Mouse (Mus musculus): ENCODE measurements around the gene Gm6583. TPM values are rescaled to one million over a fixed set of nuclear protein-coding genes. Genes with fewer than 3 reads are reported as not detected.

Gene Gm6583
- polyA plus RNA-seq, 1 experiment from 2014 or later = 0.42 TPM

DNA sequence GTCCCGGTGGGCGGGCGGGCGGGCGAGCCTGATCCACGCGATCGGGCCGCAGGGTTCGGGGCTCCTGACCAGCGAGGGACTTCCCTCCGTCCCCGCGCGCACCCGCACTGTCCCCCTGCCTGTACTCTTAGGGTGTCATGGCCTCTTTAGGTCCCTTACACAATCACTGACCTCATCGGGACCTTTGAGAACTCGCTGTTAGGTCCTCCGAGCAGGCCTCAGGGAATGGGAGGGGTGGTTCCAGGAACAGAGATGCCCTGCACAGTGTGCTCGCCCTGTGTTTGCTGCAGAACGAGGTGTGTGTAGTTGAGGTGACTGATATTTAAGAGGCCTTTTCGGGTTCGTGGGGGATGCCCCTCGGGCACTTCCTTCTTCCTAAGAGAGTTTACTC, 12.6 kb downstream of the Gm6583 start:
- Histone ChIP-seq H3K4me1 (ENCODE audit: control insufficient read depth, insufficient read depth, low read length) (peaks cover 13% of the 10 kb centered on the region), H3K4me3 (ENCODE audit: low read depth, low read length) (peak overlapping the region; percentile 73), H3K9ac (replicated peaks; ENCODE audit: low read depth, low read length) (peak overlapping the region; percentile 74), H3K27me3 (ENCODE audit: control insufficient read depth, insufficient read depth, low read length) (no peaks in the 10 kb centered on the region), H3K4me2 (replicated peaks; ENCODE audit: low read depth, low read length) (peak overlapping the region; percentile 73), H3K9me3 (ENCODE audit: control insufficient read depth, low read depth, low read length) (no peaks in the 10 kb centered on the region), H3K36me3 (ENCODE audit: control insufficient read depth, insufficient read depth, low read length) (peaks cover 11% of the 10 kb centered on the region), H3K27ac (ENCODE audit: low read length) (0 out of 2 replicates have a peak overlapping the region, but pooled peaks have one; percentile 10)
- 0% methylated on average over 21 of the region's 24 CpGs for WGBS
- ATAC-seq (ENCODE audit: insufficient number of reproducible peaks, insufficient read depth, low FRiP score, low read depth) = peak; percentile 48; the same call in 1 of the 2 replicates

DNA sequence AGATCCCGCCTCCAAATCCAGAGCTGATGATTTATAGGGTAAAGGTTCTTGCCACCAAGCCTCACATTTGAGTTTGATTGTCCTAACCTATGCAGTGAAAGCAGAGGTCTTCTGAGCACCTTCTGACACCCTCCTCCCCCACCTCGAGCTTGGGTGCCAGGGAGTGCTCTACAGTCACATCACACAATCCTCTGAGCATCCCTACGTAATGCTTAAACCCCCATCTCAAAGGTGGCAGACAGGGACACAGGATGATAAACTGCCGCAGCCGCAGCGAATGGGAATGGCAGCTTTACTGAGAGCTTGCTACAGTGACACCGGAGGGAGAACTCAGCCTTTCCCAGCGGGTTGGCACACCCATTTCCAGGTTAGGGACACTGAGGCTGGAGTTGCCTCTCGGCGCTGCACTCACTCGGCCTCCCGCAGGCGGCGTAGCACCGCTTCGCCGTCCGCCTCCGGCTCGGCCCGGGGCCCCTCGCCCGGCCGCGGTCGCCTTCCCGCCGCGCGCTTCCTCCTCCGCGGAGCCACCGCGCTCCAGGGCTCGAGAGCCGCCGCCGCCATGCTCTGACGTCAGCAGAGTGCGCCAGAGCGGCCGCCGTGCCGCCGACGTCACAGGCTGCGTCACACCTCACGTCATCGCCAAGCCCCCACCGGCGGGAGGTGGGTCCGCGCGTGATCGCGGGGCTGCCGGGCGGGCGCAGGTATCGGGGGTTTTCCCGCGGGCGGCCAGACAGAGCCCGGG, 13.2 kb downstream of the Gm6583 start, which contains the start of the genes Srrd and Hps4:
Srrd (minus strand) TSS at position 578 of the 742 bp plus-strand sequence.
Hps4 (plus strand) TSS at position 621 of the 742 bp plus-strand sequence.
- peak; percentile 64; the same call in 1 of the 2 replicates for ATAC-seq (ENCODE audit: insufficient number of reproducible peaks, insufficient read depth, low FRiP score, low read depth)
- Histone ChIP-seq H3K9me3 (ENCODE audit: control insufficient read depth, low read depth, low read length) (no peaks in the 10 kb centered on the region), H3K4me3 (ENCODE audit: low read depth, low read length) (peak within 1 kb of the TSS; percentile 73), H3K27me3 (ENCODE audit: control insufficient read depth, insufficient read depth, low read length) (no peaks in the 10 kb centered on the region), H3K36me3 (ENCODE audit: control insufficient read depth, insufficient read depth, low read length) (peaks cover 15% of the 10 kb centered on the region), H3K27ac (ENCODE audit: low read length) (0 out of 2 replicates have a peak within 1 kb of the TSS, but pooled peaks have one; percentile 10), H3K9ac (replicated peaks; ENCODE audit: low read depth, low read length) (peak within 1 kb of the TSS; percentile 74), H3K4me1 (ENCODE audit: control insufficient read depth, insufficient read depth, low read length) (peaks cover 13% of the 10 kb centered on the region), H3K4me2 (replicated peaks; ENCODE audit: low read depth, low read length) (peak within 1 kb of the TSS; percentile 73)
- 2% methylated on average over 55 of the region's 64 CpGs for WGBS

GRCm38 (mm10) chr5:112339215-112339614, 16.6 kb downstream of the Gm6583 start:
- no peak overlapping the region for H3K4me3 ChIP-seq (ENCODE audit: low read depth, low read length)
- H3K9ac ChIP-seq (replicated peaks; ENCODE audit: low read depth, low read length) = no peak overlapping the region
- peaks cover 49% of the 10 kb centered on the region for H3K36me3 ChIP-seq (ENCODE audit: control insufficient read depth, insufficient read depth, low read length)
- peaks cover 13% of the 10 kb centered on the region for H3K4me1 ChIP-seq (ENCODE audit: control insufficient read depth, insufficient read depth, low read length)
- H3K27me3 ChIP-seq (ENCODE audit: control insufficient read depth, insufficient read depth, low read length) = no peaks in the 10 kb centered on the region
- no peak overlapping the region for H3K27ac ChIP-seq (ENCODE audit: low read length)
- no peak for ATAC-seq (ENCODE audit: insufficient number of reproducible peaks, insufficient read depth, low FRiP score, low read depth)
- no peaks in the 10 kb centered on the region for H3K9me3 ChIP-seq (ENCODE audit: control insufficient read depth, low read depth, low read length)
- 71% methylated on average over 7 of the region's 7 CpGs for WGBS
- H3K4me2 ChIP-seq (replicated peaks; ENCODE audit: low read depth, low read length) = no peak overlapping the region

DNA sequence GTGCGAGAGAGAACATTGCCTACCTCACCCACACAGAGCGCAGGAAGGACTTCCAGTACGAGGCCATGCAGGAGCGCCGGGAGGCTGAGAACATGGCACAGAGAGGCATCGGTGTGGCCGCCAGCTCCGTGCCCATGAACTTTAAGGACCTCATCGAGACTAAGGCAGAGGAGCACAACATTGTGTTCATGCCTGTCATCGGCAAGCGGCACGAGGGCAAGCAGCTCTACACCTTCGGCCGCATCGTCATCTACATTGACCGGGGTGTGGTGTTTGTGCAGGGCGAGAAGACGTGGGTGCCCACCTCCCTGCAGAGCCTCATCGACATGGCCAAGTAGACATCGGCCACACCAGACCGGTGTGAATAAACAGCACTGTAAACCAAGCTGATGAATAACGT, 18.8 kb downstream of the Gm6583 start:
- H3K36me3 ChIP-seq (ENCODE audit: control insufficient read depth, insufficient read depth, low read length) = peaks cover 69% of the 10 kb centered on the region

DNA sequence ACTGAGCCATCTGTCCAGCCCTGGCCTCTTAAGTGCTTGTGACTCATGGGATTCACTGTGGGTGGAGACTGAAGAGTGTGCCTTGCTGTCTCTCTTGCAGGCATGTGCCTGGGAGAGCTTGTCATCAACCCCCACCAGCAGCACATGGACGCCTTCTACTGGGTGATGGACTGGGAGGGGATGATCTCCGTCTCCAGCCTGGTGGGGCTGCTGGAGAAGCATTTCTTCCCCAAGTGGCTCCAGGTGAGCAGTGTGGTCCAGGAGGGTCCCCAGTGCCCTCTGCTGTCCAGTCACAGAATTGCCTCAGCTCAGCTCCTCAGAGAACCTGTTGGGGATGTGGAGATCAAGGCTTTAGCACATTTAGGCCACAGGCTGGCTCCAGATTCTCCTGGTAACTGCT, 20.4 kb downstream of the Gm6583 start:
- Histone ChIP-seq H3K36me3 (ENCODE audit: control insufficient read depth, insufficient read depth, low read length) (peaks cover 85% of the 10 kb centered on the region), H3K4me2 (replicated peaks; ENCODE audit: low read depth, low read length) (no peak overlapping the region), H3K4me3 (ENCODE audit: low read depth, low read length) (no peak overlapping the region), H3K9me3 (ENCODE audit: control insufficient read depth, low read depth, low read length) (no peaks in the 10 kb centered on the region), H3K4me1 (ENCODE audit: control insufficient read depth, insufficient read depth, low read length) (no peaks in the 10 kb centered on the region), H3K27ac (ENCODE audit: low read length) (no peak overlapping the region), H3K27me3 (ENCODE audit: control insufficient read depth, insufficient read depth, low read length) (no peaks in the 10 kb centered on the region), H3K9ac (replicated peaks; ENCODE audit: low read depth, low read length) (no peak overlapping the region)
- 0 out of 2 replicates have a peak, but pooled peaks have one; percentile 15 for ATAC-seq (ENCODE audit: insufficient number of reproducible peaks, insufficient read depth, low FRiP score, low read depth)
- 26% methylated on average over 2 of the region's 2 CpGs for WGBS

More for the DNA sequence above, 18.8 kb downstream of the Gm6583 start:
- Histone ChIP-seq H3K9ac (replicated peaks; ENCODE audit: low read depth, low read length) (no peak overlapping the region), H3K27me3 (ENCODE audit: control insufficient read depth, insufficient read depth, low read length) (no peaks in the 10 kb centered on the region), H3K4me2 (replicated peaks; ENCODE audit: low read depth, low read length) (no peak overlapping the region), H3K4me1 (ENCODE audit: control insufficient read depth, insufficient read depth, low read length) (peaks cover under 1% of the 10 kb centered on the region; the same call in 1 of the 2 replicates), H3K27ac (ENCODE audit: low read length) (no peak overlapping the region), H3K4me3 (ENCODE audit: low read depth, low read length) (no peak overlapping the region), H3K9me3 (ENCODE audit: control insufficient read depth, low read depth, low read length) (no peaks in the 10 kb centered on the region)
- ATAC-seq (ENCODE audit: insufficient number of reproducible peaks, insufficient read depth, low FRiP score, low read depth) = no peak
- 91% methylated on average over 22 of the region's 22 CpGs for WGBS

- peaks cover 60% of the 10 kb centered on the region for H3K36me3 ChIP-seq (ENCODE audit: control insufficient read depth, insufficient read depth, low read length)
- no peak overlapping the region for H3K9ac ChIP-seq (replicated peaks; ENCODE audit: low read depth, low read length)
- H3K27me3 ChIP-seq (ENCODE audit: control insufficient read depth, insufficient read depth, low read length) = no peaks in the 10 kb centered on the region
- 91% methylated on average over 14 of the region's 14 CpGs for whole genome bisulfite sequencing
- H3K27ac ChIP-seq (ENCODE audit: low read length) = no peak overlapping the region
- H3K4me2 ChIP-seq (replicated peaks; ENCODE audit: low read depth, low read length) = no peak overlapping the region
- H3K4me3 ChIP-seq (ENCODE audit: low read depth, low read length) = no peak overlapping the region
- H3K4me1 ChIP-seq (ENCODE audit: control insufficient read depth, insufficient read depth, low read length) = peaks cover 11% of the 10 kb centered on the region; the same call in 1 of the 2 replicates
- no peaks in the 10 kb centered on the region for H3K9me3 ChIP-seq (ENCODE audit: control insufficient read depth, low read depth, low read length)
- no peak for ATAC-seq (ENCODE audit: insufficient number of reproducible peaks, insufficient read depth, low FRiP score, low read depth)
Measured at GRCm38 (mm10) chr5:112329805-112330564, 25.8 kb downstream of the Gm6583 start.

GRCm38 (mm10) chr5:112327854-112328253, 28.0 kb downstream of the Gm6583 start:
- Histone ChIP-seq H3K27me3 (ENCODE audit: control insufficient read depth, insufficient read depth, low read length) (no peaks in the 10 kb centered on the region), H3K9me3 (ENCODE audit: control insufficient read depth, low read depth, low read length) (no peaks in the 10 kb centered on the region), H3K27ac (ENCODE audit: low read length) (no peak overlapping the region), H3K4me3 (ENCODE audit: low read depth, low read length) (no peak overlapping the region), H3K36me3 (ENCODE audit: control insufficient read depth, insufficient read depth, low read length) (peaks cover 40% of the 10 kb centered on the region), H3K9ac (replicated peaks; ENCODE audit: low read depth, low read length) (no peak overlapping the region), H3K4me1 (ENCODE audit: control insufficient read depth, insufficient read depth, low read length) (peaks cover 17% of the 10 kb centered on the region; the same call in 1 of the 2 replicates), H3K4me2 (replicated peaks; ENCODE audit: low read depth, low read length) (no peak overlapping the region)
- ATAC-seq (ENCODE audit: insufficient number of reproducible peaks, insufficient read depth, low FRiP score, low read depth) = no peak
- WGBS = 94% methylated on average over 15 of the region's 15 CpGs

GRCm38 (mm10) chr5:112326446-112327009, 29.3 kb downstream of the Gm6583 start:
- peak overlapping the region; percentile 49 for H3K9ac ChIP-seq (replicated peaks; ENCODE audit: low read depth, low read length)
- H3K27ac ChIP-seq (ENCODE audit: low read length) = no peak overlapping the region
- 2% methylated on average over 33 of the region's 33 CpGs for WGBS
- no peaks in the 10 kb centered on the region for H3K27me3 ChIP-seq (ENCODE audit: control insufficient read depth, insufficient read depth, low read length)
- H3K36me3 ChIP-seq (ENCODE audit: control insufficient read depth, insufficient read depth, low read length) = peaks cover 27% of the 10 kb centered on the region
- no peaks in the 10 kb centered on the region for H3K9me3 ChIP-seq (ENCODE audit: control insufficient read depth, low read depth, low read length)
- peak overlapping the region; percentile 61 for H3K4me2 ChIP-seq (replicated peaks; ENCODE audit: low read depth, low read length)
- peak overlapping the region; percentile 72 for H3K4me3 ChIP-seq (ENCODE audit: low read depth, low read length)
- ATAC-seq (ENCODE audit: insufficient number of reproducible peaks, insufficient read depth, low FRiP score, low read depth) = 0 out of 2 replicates have a peak, but pooled peaks have one; percentile 43
- peaks cover 17% of the 10 kb centered on the region; the same call in 1 of the 2 replicates for H3K4me1 ChIP-seq (ENCODE audit: control insufficient read depth, insufficient read depth, low read length)
